Mouse (Mus musculus) mature B cell (primary cell): Measurements from ENCODE around the gene Gse1.

Experiments
- in situ Hi-C: fragments of 300-500 bp; cut with MboI; formaldehyde crosslinking; loops from 2 replicates; pipeline ENCODE4 v1.14.3; 2019

Gse1 gene

GRCm38 (mm10) chr8:120401712-120402111 is 173.5 kb downstream of the Gse1 start:
- in situ Hi-C loops, result no loop called here

- in situ Hi-C loops, result no loop called here
Measured at GRCm38 (mm10) chr8:120403606-120404269, 175.5 kb downstream of the Gse1 start.

- in situ Hi-C loops, result no loop called here
Measured at GRCm38 (mm10) chr8:120404609-120405036, 176.4 kb downstream of the Gse1 start.

GRCm38 (mm10) chr8:120406008-120406632 is 177.9 kb downstream of the Gse1 start:
- in situ Hi-C loops, result no loop called here

- in situ Hi-C loops, result no loop called here
Measured at GRCm38 (mm10) chr8:120407701-120408240, 179.5 kb downstream of the Gse1 start.

- in situ Hi-C loops, result no loop called here
Measured at GRCm38 (mm10) chr8:120408241-120409215, 180.3 kb downstream of the Gse1 start.

- in situ Hi-C loops, result no loop called here
Measured at GRCm38 (mm10) chr8:120409371-120410013, 181.2 kb downstream of the Gse1 start.

GRCm38 (mm10) chr8:120411059-120411458 is 182.8 kb downstream of the Gse1 start:
- in situ Hi-C loops, result no loop called here

- in situ Hi-C loops, result no loop called here
Measured at GRCm38 (mm10) chr8:120411862-120412261, 183.6 kb downstream of the Gse1 start.

- in situ Hi-C loops, result no loop called here
Measured at GRCm38 (mm10) chr8:120412357-120412756, 184.1 kb downstream of the Gse1 start.

GRCm38 (mm10) chr8:120412911-120413625 is 184.8 kb downstream of the Gse1 start:
- in situ Hi-C loops, result no loop called here

- in situ Hi-C loops, result no loop called here
Measured at GRCm38 (mm10) chr8:120413626-120413988, 185.4 kb downstream of the Gse1 start.

GRCm38 (mm10) chr8:120414216-120414615 is 186.0 kb downstream of the Gse1 start:
- in situ Hi-C loops, result no loop called here

GRCm38 (mm10) chr8:120415474-120415873 is 187.2 kb downstream of the Gse1 start:
- in situ Hi-C loops, result no loop called here

- in situ Hi-C loops, result no loop called here
Measured at GRCm38 (mm10) chr8:120416173-120416521, 187.9 kb downstream of the Gse1 start.

GRCm38 (mm10) chr8:120416522-120417394 is 188.5 kb downstream of the Gse1 start:
- in situ Hi-C loops, result no loop called here

- in situ Hi-C loops, result no loop called here
Measured at GRCm38 (mm10) chr8:120418188-120418587, 189.9 kb downstream of the Gse1 start.

- in situ Hi-C loops, result no loop called here
Measured at GRCm38 (mm10) chr8:120419675-120420074, 191.4 kb downstream of the Gse1 start.

- in situ Hi-C loops, result no loop called here
Measured at GRCm38 (mm10) chr8:120420226-120420625, 192.0 kb downstream of the Gse1 start.

GRCm38 (mm10) chr8:120421638-120422037 is 193.4 kb downstream of the Gse1 start:
- in situ Hi-C loops, result no loop called here
